Mouse (Mus musculus): ENCODE results near the gene Gm45234. TPM values are rescaled to one million over a fixed set of nuclear protein-coding genes. Genes with fewer than 3 reads are reported as not detected.

Gm45234 gene
- total and polyA plus RNA-seq, 2 experiments from 2014 or later = 0.26 TPM; not detected in 1

DNA sequence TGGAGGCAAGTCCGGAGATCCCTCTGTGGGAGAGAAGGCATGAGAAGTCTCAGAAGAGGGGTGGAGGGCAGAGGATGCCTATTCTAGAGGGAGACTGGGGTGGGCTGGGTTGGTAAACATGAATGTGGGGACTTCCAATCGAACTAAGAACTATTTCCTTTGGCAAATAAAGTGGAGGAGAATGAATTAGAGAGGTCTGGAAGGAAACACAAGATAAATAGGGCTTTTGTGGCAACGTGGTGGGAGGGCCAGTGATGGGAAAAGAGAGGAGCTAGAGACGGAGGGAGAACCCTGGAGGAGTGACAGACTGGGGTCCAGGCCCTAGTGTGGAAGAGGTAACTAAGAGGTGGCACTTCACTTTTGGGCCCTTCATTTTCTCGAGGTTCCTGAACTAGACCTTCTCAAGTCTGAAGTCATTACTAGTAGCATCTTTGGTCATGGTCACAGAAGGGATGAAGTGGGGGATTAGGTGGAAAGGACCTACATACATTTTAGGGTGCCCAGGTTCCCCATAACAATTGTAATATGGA, 1.6 kb upstream of the Gm45234 start:
- DNase-seq (ENCODE audit: low spot score) (no peak), ATAC-seq (no peak)
- H3K4me1 ChIP-seq (ENCODE audit: insufficient read depth, low read length) = peaks cover 34% of the 10 kb centered on the region
- no peak for TF ChIP-seq CTCF (IDR thresholded peaks at IDR 0.05; ENCODE audit: low read depth)
- H3K27me3 ChIP-seq (ENCODE audit: insufficient read depth, low read length) = no peaks in the 10 kb centered on the region
- H3K9me3 ChIP-seq (ENCODE audit: low read length) = no peaks in the 10 kb centered on the region
- H3K9ac ChIP-seq (replicated peaks; ENCODE audit: low read length) = peak overlapping the region; percentile 94
- 3% methylated on average over 5 of the region's 5 CpGs for WGBS
- peak overlapping the region; percentile 85 for H3K4me2 ChIP-seq (ENCODE audit: low read depth, low read length)
- H3K4me3 ChIP-seq (ENCODE audit: low read length) = peak overlapping the region; percentile 85
- H3K36me3 ChIP-seq (ENCODE audit: insufficient read depth, low read length) = no peaks in the 10 kb centered on the region
- H3K27ac ChIP-seq = peak overlapping the region; percentile 97

DNA sequence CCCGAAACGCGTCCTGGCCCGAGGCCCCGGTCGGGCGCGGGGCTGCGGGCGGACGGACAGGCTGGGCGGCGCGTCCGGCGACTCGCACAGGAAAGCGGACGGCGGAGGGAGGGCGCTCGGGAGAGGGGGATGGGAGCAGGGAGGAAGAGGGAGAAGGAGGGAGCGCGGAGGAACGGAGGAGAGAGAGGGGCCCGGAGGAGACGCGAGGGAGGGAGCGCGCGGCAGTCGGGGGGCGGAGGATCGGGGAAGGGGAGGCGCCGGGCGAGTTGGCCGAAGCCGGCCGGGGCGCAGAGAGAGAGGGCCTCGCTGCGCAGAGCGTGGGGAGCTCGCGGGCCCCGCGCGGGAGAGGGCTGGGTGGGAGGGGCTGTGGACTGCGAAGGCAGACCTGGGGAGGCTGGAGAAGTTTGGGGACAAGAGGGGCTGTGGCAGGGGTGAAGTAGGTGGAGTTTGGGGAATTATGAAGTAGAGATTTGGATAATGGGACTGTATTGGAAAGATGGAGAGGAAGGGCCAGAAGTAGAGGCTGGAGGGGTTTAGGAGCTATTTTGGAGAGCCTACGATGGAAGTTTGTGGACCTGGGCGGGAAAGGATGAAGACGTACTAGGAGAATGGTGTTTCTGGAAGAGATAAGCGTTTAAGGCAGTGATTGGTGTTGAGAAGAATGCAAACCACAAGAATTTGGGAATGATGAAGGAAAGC, 980 bp upstream of the Gm45234 start:
- Histone ChIP-seq H3K4me3 (ENCODE audit: low read length) (peak overlapping the region; percentile 85), H3K27me3 (ENCODE audit: insufficient read depth, low read length) (no peaks in the 10 kb centered on the region), H3K36me3 (ENCODE audit: insufficient read depth, low read length) (no peaks in the 10 kb centered on the region), H3K4me2 (ENCODE audit: low read depth, low read length) (peak overlapping the region; percentile 85), H3K27ac (peak overlapping the region; percentile 97), H3K4me1 (ENCODE audit: insufficient read depth, low read length) (peaks cover 34% of the 10 kb centered on the region), H3K9me3 (ENCODE audit: low read length) (no peaks in the 10 kb centered on the region), H3K9ac (replicated peaks; ENCODE audit: low read length) (peak overlapping the region; percentile 94)
- DNase-seq (ENCODE audit: low spot score) (peak; percentile 88), ATAC-seq (peak; percentile 82)
- 2% methylated on average over 39 of the region's 54 CpGs for WGBS
- TF ChIP-seq CTCF (IDR thresholded peaks at IDR 0.05; ENCODE audit: low read depth) = no peak

- WGBS = 5% methylated on average over 3 of the region's 3 CpGs
- ATAC-seq (no peak), DNase-seq (ENCODE audit: low spot score) (no peak)
- Histone ChIP-seq H3K4me2 (ENCODE audit: low read depth, low read length) (peak overlapping the region; percentile 85), H3K4me1 (ENCODE audit: insufficient read depth, low read length) (peaks cover 34% of the 10 kb centered on the region), H3K9me3 (ENCODE audit: low read length) (no peaks in the 10 kb centered on the region), H3K9ac (replicated peaks; ENCODE audit: low read length) (peak overlapping the region; percentile 94), H3K36me3 (ENCODE audit: insufficient read depth, low read length) (no peaks in the 10 kb centered on the region), H3K27me3 (ENCODE audit: insufficient read depth, low read length) (no peaks in the 10 kb centered on the region), H3K4me3 (ENCODE audit: low read length) (peak overlapping the region; percentile 85), H3K27ac (peak overlapping the region; percentile 97)
- TF ChIP-seq CTCF (IDR thresholded peaks at IDR 0.05; ENCODE audit: low read depth) = no peak
Measured at GRCm38 (mm10) chr6:124755306-124755705, 515 bp downstream of the Gm45234 start.

GRCm38 (mm10) chr6:124753861-124754260, 2.0 kb downstream of the Gm45234 start:
- Histone ChIP-seq H3K9me3 (ENCODE audit: low read length) (no peaks in the 10 kb centered on the region), H3K4me2 (ENCODE audit: low read depth, low read length) (peak overlapping the region; percentile 85), H3K4me1 (ENCODE audit: insufficient read depth, low read length) (peaks cover 33% of the 10 kb centered on the region), H3K27me3 (ENCODE audit: insufficient read depth, low read length) (no peaks in the 10 kb centered on the region), H3K27ac (no peak overlapping the region), H3K4me3 (ENCODE audit: low read length) (no peak overlapping the region), H3K9ac (replicated peaks; ENCODE audit: low read length) (no peak overlapping the region), H3K36me3 (ENCODE audit: insufficient read depth, low read length) (no peaks in the 10 kb centered on the region)
- WGBS = 93% methylated on average over 2 of the region's 2 CpGs
- ATAC-seq (no peak), DNase-seq (ENCODE audit: low spot score) (no peak)
- no peak for TF ChIP-seq CTCF (IDR thresholded peaks at IDR 0.05; ENCODE audit: low read depth)

- Histone ChIP-seq H3K4me2 (ENCODE audit: low read depth, low read length) (no peak overlapping the region), H3K36me3 (ENCODE audit: insufficient read depth, low read length) (peaks cover 15% of the 10 kb centered on the region), H3K4me3 (ENCODE audit: low read length) (no peak overlapping the region), H3K9me3 (ENCODE audit: low read length) (no peaks in the 10 kb centered on the region), H3K27me3 (ENCODE audit: insufficient read depth, low read length) (no peaks in the 10 kb centered on the region), H3K4me1 (ENCODE audit: insufficient read depth, low read length) (peaks cover 24% of the 10 kb centered on the region), H3K27ac (no peak overlapping the region), H3K9ac (replicated peaks; ENCODE audit: low read length) (no peak overlapping the region)
- no peak for TF ChIP-seq CTCF (IDR thresholded peaks at IDR 0.05; ENCODE audit: low read depth)
- DNase-seq (ENCODE audit: low spot score) (no peak), ATAC-seq (no peak)
- 83% methylated on average over 8 of the region's 8 CpGs for WGBS
Measured at GRCm38 (mm10) chr6:124750405-124750804, 5.4 kb downstream of the Gm45234 start.

GRCm38 (mm10) chr6:124746654-124747632, 8.9 kb downstream of the Gm45234 start:
- Histone ChIP-seq H3K9ac (replicated peaks; ENCODE audit: low read length) (peak overlapping the region; percentile 78; the same call in 1 of the 2 replicates), H3K9me3 (ENCODE audit: low read length) (no peaks in the 10 kb centered on the region), H3K27me3 (ENCODE audit: insufficient read depth, low read length) (no peaks in the 10 kb centered on the region), H3K27ac (peak overlapping the region; percentile 87; the same call in 1 of the 2 replicates), H3K36me3 (ENCODE audit: insufficient read depth, low read length) (peaks cover 25% of the 10 kb centered on the region), H3K4me1 (ENCODE audit: insufficient read depth, low read length) (peaks cover 6% of the 10 kb centered on the region; the same call in 1 of the 2 replicates), H3K4me2 (ENCODE audit: low read depth, low read length) (peak overlapping the region; percentile 96), H3K4me3 (ENCODE audit: low read length) (no peak overlapping the region)
- 86% methylated on average over 7 of the region's 7 CpGs for WGBS
- no peak; the same call in 1 of the 2 replicates for ATAC-seq
- TF ChIP-seq CTCF (IDR thresholded peaks at IDR 0.05; ENCODE audit: low read depth) = no peak
- no peak for DNase-seq (ENCODE audit: low spot score)

All from hindbrain, postnatal 0 days (tissue).